Mouse (Mus musculus): Measurements from ENCODE around the gene Kng1.

DNA sequence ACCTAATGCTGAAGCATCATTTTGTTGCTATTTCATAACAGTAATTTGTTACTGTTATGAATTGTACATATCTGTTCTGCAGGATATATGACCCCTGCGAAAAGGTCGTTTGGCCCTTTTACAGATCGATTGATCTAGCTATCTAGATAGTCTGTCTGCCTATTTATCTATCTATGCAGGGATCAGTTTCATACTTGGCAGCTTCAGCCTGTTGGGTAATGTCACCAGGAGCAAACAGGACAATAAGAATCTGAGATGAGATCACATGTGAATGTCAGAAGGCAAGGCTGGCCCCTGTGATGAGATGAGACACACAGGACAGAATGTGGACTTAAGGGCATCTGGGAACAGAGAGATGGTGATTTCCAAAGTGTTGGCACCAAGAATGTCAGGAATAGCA, 72.6 kb downstream of the Kng1 start:
- no peak for TF ChIP-seq JUN (IDR thresholded peaks at IDR 0.05; ENCODE audit: insufficient read depth, low read depth, low read length)
- TF ChIP-seq EP300 (IDR thresholded peaks at IDR 0.05; ENCODE audit: low read length), result no peak
- no peak for TF ChIP-seq UBTF (IDR thresholded peaks at IDR 0.05; ENCODE audit: low read depth, low read length)
- no peak for TF ChIP-seq POLR2A (IDR thresholded peaks at IDR 0.05; ENCODE audit: low read depth, low read length)
- no peak for TF ChIP-seq ZNF384 (IDR thresholded peaks at IDR 0.05; ENCODE audit: low read depth, low read length)
- no peak for TF ChIP-seq TCF12 (IDR thresholded peaks at IDR 0.05; ENCODE audit: low read depth, low read length)

Measured in CH12.LX (cell line).